Mouse (Mus musculus) CH12F3 (cell line): ENCODE measurements around the gene Samhd1.
"Not testable (repeated sequence)": the region's sequence is repeated elsewhere in the genome, so short reads cannot be mapped to it uniquely, and the experiment has no call there.

Experiments
- in situ Hi-C: fragments of 300-500 bp; cut with MboI; formaldehyde crosslinking; loops from 2 replicates; pipeline ENCODE4 v1.14.3; 2020; ENCODE audit warnings: low sequenced_read_pairs

Gene Samhd1

GRCm38 (mm10) chr2:157135014-157135413, at the start of gene Samhd1:
Gene Samhd1, minus strand, starts transcription at chr2:157135265.
- in situ Hi-C loops: no loop called here

- in situ Hi-C loops: no loop called here
Observed at GRCm38 (mm10) chr2:157178167-157178566, 43.1 kb upstream of the Samhd1 start.

GRCm38 (mm10) chr2:157176248-157176647, 41.2 kb upstream of the Samhd1 start:
- in situ Hi-C loops: no loop called here

- in situ Hi-C loops: no loop called here
Observed at GRCm38 (mm10) chr2:157174416-157174815, 39.4 kb upstream of the Samhd1 start.

GRCm38 (mm10) chr2:157173555-157173954, 38.5 kb upstream of the Samhd1 start:
- in situ Hi-C loops: no loop called here

- in situ Hi-C loops: no loop called here
Observed at GRCm38 (mm10) chr2:157172984-157173383, 37.9 kb upstream of the Samhd1 start.

- in situ Hi-C loops: no loop called here
Observed at GRCm38 (mm10) chr2:157170626-157171025, 35.6 kb upstream of the Samhd1 start.

- in situ Hi-C loops: no loop called here
Observed at GRCm38 (mm10) chr2:157170166-157170565, 35.1 kb upstream of the Samhd1 start.

- in situ Hi-C loops: no loop called here
Observed at GRCm38 (mm10) chr2:157166371-157167080, 31.5 kb upstream of the Samhd1 start.

GRCm38 (mm10) chr2:157165312-157166224, 30.5 kb upstream of the Samhd1 start:
- in situ Hi-C loops: not testable (repeated sequence)

GRCm38 (mm10) chr2:157164101-157164500, 29.0 kb upstream of the Samhd1 start:
- in situ Hi-C loops: no loop called here

- in situ Hi-C loops: no loop called here
Observed at GRCm38 (mm10) chr2:157156079-157156478, 21.0 kb upstream of the Samhd1 start.

- in situ Hi-C loops: no loop called here
Observed at GRCm38 (mm10) chr2:157153235-157153634, 18.2 kb upstream of the Samhd1 start.

GRCm38 (mm10) chr2:157148417-157148816, 13.4 kb upstream of the Samhd1 start:
- in situ Hi-C loops: no loop called here

- in situ Hi-C loops: no loop called here
Observed at GRCm38 (mm10) chr2:157147397-157148020, 12.4 kb upstream of the Samhd1 start.

- in situ Hi-C loops: no loop called here
Observed at GRCm38 (mm10) chr2:157145173-157145572, 10.1 kb upstream of the Samhd1 start.

- in situ Hi-C loops: no loop called here
Observed at GRCm38 (mm10) chr2:157144132-157144531, 9.1 kb upstream of the Samhd1 start.

GRCm38 (mm10) chr2:157141962-157142361, 6.9 kb upstream of the Samhd1 start:
- in situ Hi-C loops: no loop called here

- in situ Hi-C loops: no loop called here
Observed at GRCm38 (mm10) chr2:157139251-157139802, 4.3 kb upstream of the Samhd1 start.

GRCm38 (mm10) chr2:157138808-157139207, 3.7 kb upstream of the Samhd1 start:
- in situ Hi-C loops: no loop called here
